16 mouse cellular contexts compared by ENCODE assay signal in genomic region chr16:91588703-91589102, GRCm38 (mm10).
"Had no signal": no experiment of that assay in that cellular context is flagged by ENCODE, and none has a peak within 500 bp of the region (broad histone marks: within the 10 kb centered on the region; RNA-seq: fewer than 3 reads in every experiment).

No protein-coding gene starts in this region.

- H3K27me3 ChIP-seq: neural tube, embryonic 13.5 days; neural tube, embryonic 15.5 days; stomach, embryonic 15.5 days had no signal

- H3K9me3 ChIP-seq: neural tube, embryonic 13.5 days; neural tube, embryonic 15.5 days; stomach, embryonic 15.5 days had no signal

- H3K36me3 ChIP-seq: stomach, embryonic 15.5 days had no signal

- DNase-seq: retina, postnatal 1 day; right cerebral cortex, adult 18-20 months; right cerebral cortex, postnatal 14 days; right cerebral cortex, postnatal 25 days; right cerebral cortex, postnatal 4 days; spleen, adult 18-20 months; thymus, adult 18-20 months; thymus, adult 2 months; thymus, postnatal 14 days; thymus, postnatal 25 days; thymus, postnatal 36 days; thymus, postnatal 4 days had no signal

- H3K4me2 ChIP-seq: neural tube, embryonic 13.5 days; neural tube, embryonic 15.5 days; stomach, embryonic 15.5 days had no signal

- H3K4me3 ChIP-seq: neural tube, embryonic 13.5 days; neural tube, embryonic 15.5 days; stomach, embryonic 15.5 days had no signal

- H3K27ac ChIP-seq: neural tube, embryonic 13.5 days; neural tube, embryonic 15.5 days; stomach, embryonic 15.5 days; stomach, postnatal 0 days had no signal

- H3K4me1 ChIP-seq: stomach, embryonic 15.5 days had no signal

- H3K9ac ChIP-seq: neural tube, embryonic 13.5 days; neural tube, embryonic 15.5 days; stomach, embryonic 15.5 days had no signal
